Mouse (Mus musculus) thymus, postnatal 4 days (tissue): Measurements from ENCODE around the gene Atg9b.

ENCODE experiments used
- DNase-seq: peaks from one replicate; pipeline ENCODE4 v3.0.0; 2021

Atg9b gene

DNA sequence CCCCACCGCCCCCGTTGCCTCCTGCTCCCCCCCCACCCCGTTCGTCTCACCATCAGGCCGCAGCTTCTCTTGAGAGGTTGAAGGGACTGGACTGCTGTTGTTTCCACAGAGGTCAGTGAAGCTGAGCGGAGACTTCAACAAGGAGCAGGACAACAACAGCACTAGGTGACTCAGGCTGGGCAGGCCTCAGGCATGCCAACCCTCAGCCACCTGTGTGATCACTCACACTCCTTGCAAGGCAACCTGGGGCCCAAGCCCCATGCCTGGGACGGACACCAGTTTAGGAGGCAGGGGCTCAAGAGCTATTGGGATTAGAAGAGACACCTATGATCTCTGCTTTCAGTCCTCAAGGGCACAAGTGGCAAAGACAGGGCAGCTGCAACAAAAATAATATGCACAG lies at the start of gene Atg9b:
Atg9b (minus strand) TSS at position 280 of the 400 bp plus-strand sequence.
- DNase-seq: no peak

DNA sequence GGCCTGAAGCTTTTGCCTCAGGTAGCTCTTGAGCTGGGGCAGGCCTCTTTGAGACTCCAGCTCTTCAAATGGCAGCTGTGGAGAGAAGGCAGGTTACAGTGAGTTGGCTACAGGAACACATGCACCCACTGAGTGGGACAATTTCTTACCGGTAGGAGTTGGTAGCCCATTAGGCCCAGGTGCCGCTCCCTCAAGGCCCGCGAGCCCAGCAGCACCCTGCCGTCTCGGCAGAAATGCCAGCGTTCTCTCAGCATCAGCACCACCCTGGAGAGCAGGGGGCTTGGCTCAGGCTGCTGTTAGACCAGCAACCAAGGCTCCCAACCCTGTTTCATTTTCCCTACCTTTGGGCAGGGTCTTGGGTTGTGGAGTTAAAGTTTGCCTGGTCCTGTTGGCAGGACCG lies 49.2 kb upstream of the Atg9b start:
- no peak for DNase-seq

DNA sequence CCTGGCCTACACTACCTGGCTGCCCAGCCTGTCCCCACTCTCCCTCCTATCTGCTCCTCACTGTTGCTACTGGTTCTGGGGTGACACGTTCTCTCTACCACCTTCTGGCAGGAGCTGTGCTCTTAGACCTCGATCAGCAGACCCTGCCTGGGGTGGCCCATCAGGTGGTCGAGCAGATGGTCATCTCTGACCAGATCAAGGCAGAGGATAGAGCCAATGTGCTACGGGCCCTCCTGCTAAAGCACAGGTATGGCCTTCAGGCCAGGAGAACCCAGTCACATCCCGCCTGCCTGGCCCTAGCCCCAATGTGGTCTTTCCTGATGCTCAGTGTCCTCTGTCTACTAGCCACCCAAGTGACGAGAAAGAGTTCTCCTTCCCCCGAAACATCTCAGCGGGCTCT lies 42.0 kb upstream of the Atg9b start:
- DNase-seq: no peak

DNA sequence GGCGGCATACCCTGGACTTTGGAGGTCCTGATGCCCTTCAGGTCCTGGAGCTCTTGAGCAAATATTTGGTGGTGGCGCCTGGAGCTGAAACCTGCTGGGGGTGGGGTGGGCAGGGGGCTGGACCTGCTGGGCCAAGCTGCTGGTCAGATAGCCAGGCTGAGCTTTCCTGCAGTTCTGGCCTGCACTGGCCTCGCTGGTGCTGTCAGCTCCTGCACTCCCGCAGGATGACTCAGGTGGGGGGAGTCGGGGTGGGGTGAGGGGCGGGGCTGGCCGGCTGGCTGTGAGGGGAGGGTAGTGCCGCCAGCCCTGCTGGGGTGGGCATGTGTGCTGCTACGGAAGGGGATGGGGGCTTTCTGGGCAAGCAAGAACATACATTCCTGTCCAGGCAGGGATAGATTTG lies 36.7 kb upstream of the Atg9b start:
- DNase-seq: no peak

DNA sequence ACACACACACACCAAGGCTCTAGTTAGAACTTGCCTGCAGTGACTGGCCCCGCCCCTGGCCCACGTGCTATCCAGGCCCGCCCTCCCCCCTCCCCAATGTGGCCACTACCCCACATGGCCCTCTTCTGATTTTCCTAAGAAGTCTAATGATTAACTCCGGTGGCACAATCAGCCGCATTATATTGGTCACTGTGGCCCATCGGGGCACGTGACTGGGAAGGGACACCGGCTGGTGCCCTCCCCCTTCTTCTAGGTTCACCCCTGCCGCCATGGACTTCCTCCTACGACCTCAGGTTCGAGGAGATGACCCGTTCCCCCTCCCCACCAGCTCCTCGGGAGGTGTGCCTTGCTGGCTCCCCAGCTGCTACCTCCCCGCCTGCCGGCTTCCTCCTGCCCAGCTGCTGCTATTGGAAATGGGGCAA lies 36.0 kb upstream of the Atg9b start:
- DNase-seq: no peak

DNA sequence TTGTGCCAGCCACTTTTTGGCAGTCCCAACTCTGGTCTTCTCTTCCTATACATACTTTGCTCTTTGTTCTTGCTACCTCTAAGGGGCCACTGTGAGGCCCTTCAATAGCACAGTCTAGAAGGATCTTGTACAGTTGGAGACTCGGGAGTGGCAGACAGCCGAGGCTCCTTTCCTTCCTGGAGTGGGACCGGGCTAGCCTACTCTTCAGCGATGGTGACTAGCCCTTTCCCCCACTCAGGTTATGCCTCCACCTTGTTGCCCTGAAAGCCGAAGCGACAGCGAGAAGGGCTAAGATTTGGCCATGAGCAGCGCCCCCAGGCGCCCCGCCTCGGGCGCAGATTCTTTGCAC lies 35.3 kb upstream of the Atg9b start:
- DNase-seq: no peak

DNA sequence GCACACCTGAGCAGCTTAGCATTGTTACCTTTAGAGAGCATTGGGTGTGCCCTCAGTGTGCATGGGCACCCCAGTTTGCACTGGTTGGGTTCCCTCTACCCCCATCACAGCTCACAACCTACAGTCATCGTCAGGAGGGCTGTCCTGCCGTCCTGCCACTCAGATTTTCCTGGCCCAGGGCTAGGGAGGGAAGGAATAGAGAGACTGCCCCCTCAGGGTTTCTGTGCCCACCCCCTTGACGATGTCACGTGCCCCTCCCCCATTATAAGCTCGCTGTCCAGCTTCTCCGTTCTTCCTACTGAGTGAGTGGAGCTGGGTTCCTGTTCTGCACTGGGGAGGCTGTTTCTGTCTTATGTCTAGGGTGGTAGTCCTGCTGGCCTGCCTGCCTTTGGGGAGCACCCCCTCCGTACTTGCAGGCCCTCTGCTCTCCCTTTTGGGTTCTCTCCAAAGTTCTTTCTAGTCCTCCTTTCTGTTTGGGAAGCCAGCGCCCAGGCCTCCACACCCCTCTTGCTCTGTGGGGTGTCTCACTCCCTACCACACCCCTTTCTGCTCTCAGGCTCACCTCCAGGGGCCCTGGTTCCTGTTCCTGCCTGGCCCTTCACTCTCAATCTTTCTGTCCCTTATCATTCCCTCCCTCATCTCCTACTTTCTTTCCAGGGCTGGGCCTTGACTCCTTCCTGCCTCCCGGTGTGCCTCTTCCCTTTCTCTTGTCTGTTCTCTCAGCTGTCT lies 34.8 kb upstream of the Atg9b start:
- DNase-seq: no peak

DNA sequence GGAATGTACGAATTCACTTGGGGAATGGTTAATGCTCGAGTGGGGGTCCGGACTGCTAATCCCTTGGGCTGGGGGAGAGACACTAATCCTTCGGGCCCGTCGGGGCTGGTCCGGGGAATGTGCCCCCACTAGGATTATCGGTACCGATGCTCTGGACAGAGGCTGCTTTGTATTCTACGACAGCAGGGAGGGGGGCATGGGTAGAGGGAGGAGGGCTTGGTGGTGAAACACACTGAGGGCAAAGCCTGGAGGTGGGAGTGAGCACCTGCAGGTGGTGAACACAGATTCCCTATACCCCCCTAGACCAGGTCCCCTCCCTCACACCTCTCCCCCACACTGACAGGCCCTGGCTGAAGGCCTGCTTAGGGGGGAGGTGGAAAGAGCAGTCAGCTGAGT lies 34.1 kb upstream of the Atg9b start:
- DNase-seq: peak; percentile 59

DNA sequence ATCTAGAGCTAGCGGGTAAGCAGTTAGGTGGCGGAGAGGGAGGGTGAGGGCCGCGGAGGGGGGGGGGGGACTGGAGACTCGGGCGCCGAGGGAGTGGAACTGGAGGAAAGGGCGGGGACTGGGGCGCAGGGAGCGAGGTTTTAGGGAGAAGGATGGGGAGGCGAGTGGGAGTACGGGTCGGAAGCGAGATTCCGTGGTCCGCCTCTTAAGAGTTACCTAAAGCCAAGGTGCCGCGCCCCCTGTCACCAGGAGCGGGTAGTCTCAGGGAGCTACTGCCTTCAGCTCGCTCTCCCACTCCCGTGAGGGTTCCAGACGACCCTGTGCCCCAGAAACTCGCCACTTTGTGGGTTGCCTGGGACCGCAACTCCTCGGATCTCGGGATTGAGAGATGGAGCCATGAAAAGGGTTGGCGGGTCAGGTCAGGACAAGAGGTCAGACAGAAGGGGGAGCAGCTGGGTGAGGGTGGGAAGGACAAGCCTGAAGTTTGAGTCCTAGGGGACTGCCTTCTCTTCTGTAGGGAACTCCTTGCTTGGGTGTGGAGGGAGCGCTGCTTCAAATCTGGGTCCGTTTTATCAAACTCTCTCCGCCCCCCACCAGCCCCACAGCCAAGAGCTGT lies 33.6 kb upstream of the Atg9b start:
- peak; percentile 84 for DNase-seq

DNA sequence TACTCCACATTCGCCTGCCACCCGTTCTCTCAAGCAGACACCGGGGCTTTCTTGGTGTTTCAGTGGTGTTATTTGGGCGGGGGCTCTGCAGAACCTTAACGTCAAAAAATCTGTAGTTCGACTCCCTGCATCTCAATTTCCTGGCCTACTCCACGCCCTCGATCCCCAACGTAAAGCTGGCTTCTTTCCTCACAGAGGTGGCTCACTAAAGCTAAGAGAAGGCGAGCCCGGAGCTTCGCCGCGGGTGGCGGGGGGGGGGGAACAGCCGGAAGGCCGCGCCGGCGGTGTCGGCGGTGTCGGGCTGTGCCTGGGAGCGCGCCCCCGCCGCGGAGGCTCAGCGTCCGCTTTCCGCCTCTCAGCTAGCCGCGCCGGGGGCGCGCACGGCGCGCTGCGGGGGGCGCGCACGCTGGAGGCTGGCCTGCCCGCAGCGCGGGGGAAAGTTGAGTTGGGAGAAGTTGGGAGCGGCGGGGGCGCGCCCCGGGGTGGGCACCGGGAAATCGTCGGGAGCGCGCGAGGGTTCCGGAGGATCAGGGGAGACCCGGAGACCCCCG lies 33.0 kb upstream of the Atg9b start:
- DNase-seq: peak; percentile 91

DNA sequence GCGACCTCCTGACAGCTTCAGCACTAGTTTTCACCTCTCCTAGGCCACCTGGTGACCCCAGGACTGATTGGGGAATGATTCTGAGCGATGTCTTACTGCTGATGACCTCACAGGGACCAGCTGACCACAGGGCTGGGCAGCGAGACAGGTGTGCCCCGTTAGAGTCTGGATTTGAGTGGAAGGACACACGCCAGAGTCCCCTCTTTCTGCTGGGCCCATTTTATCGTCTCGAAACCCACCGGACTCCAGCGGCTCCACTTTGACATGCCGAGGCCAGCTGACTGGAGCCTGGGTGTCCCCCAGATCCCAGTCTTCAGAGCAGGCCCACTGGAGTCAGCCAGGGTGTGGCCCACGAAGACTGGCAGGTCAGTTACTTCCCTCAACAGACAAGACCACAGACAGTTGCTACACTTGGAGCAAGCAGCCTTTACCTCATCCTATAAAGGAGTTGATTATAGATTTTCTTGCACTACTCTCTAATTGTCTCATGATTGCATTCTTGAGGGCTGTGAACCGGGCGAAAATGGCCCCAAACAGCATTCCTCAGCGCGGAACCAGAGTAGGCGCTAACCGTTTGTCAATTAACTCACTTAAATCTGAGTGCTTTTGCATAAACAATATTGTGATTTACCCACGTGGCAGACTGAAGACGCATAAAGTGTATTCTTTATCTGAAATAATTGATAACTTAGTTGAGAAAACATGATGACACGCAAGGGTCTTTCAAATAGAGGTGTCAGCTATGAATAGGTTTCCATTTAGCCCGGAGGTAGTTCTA lies 32.2 kb upstream of the Atg9b start:
- peak; percentile 39 for DNase-seq

DNA sequence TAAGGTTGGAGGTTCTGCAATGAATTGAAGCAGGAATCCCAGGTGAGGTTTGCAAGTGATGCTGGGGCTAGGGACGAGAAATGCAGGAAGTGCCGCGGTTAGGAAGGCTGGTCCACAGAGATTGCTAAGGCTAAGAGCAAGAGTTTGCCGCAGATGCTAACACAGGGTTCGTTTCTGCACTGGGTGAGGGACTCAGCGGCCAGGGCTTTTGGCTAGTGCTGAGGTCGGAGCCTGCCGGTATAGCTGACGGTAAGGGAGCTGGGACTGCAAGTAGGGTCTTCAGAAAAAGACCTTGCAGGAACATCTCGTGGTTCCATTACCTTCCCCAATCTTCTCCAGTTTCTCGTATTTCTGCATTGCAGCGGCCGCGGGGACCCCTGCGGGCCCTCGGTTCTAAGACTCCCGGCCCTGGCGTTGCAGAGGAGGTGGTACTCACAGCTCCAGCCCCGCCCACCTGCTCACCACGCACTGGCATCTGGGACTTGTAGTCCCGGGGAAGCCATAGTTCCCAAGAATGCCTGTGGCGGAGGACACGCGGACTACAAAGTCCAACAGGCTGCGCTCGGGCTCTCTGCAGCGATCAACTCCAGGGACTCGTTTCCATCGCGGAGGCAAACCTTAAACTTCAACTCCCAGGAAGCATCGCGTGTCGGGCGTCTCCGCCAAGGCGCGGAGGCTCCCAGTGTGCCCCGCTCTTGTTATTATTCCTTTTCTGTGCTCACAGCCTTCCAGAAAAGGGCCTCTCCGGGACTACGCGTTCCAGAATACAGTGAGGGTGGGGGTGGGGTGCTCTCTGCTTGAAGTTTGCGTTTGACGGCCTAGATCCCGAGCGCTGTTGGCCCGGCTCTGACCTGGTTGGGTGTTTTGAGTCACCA lies 31.4 kb upstream of the Atg9b start, which contains the start of the genes Cdk5 and Slc4a2:
Cdk5 (minus strand) TSS at position 402 of the 875 bp plus-strand sequence.
Slc4a2 (plus strand) TSS at position 709 of the 875 bp plus-strand sequence.
- DNase-seq: peak; percentile 98

DNA sequence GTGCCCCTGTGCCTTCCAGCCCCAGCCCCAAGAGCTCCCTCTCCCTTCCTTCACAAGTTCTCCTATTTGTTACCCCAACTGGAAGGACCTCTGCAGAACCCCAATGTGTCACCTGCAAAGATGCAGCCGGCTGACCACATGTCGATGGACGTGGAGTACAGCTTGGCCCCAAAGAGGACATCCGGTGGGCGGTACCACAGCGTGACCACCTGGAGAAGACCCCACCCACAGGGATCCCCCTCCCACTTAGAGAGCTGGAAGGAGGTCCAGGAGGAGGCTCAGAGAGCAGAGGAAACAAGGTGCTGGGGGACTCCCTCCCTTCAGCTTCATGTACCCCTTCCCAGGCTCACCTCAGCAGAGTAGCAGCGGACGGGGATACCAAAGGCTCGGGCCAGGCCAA lies 28.4 kb upstream of the Atg9b start:
- no peak for DNase-seq

DNA sequence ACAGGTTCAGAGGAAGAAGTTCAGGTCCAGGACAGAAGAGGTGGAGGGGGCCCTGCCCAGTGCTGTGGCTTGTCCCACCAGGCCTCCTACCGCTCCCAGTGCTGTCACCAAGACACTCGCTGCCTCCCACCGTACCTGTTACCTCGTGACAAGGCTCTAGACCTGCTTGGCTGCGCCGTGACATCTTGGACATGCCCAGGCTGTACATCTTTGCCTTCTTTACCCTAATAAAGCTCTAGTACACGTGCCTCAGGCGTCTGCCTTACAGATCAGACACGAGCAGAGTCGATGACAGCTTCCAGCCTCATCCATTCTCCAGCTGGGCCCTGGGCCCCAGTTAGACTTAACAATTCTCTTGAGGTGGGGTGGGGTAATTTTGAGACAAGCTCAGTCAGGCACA lies 25.6 kb upstream of the Atg9b start:
- DNase-seq: no peak

DNA sequence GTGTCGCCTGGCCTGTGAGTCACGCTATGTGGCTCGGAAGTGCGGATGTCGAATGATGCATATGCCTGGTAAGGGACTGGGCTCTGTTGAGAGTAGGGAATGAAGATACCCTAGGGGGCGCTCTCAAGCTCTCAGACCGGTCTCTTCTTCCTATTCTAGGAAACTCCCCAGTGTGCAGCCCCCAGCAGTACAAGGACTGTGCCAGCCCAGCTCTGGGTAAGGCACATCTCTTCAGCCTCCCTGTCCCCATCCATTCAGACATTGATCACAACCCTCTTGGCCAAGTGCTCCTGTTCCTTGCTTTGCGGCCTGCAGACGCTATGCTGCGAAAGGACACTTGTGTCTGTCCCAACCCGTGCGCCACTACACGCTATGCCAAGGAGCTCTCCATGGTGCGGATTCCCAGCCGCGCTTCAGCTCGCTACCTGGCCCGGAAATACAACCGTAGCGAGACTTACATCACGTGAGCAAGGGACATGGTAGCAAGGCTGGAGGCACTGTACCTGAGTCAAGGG lies 24.3 kb upstream of the Atg9b start:
- DNase-seq: peak; percentile 78

DNA sequence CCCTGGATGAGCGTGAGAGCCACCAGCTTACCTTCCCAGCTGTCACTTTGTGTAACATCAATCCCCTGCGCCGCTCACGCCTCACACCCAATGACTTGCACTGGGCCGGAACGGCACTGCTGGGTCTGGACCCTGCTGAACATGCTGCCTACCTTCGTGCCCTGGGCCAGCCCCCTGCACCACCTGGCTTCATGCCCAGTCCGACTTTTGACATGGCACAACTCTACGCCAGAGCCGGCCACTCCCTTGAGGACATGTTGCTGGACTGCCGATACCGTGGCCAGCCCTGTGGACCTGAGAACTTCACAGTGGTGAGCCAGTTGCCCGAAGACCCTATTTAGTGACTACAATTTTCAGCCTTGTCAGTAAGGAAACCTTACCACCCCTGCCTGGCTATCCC lies 22.0 kb upstream of the Atg9b start:
- DNase-seq: no peak

DNA sequence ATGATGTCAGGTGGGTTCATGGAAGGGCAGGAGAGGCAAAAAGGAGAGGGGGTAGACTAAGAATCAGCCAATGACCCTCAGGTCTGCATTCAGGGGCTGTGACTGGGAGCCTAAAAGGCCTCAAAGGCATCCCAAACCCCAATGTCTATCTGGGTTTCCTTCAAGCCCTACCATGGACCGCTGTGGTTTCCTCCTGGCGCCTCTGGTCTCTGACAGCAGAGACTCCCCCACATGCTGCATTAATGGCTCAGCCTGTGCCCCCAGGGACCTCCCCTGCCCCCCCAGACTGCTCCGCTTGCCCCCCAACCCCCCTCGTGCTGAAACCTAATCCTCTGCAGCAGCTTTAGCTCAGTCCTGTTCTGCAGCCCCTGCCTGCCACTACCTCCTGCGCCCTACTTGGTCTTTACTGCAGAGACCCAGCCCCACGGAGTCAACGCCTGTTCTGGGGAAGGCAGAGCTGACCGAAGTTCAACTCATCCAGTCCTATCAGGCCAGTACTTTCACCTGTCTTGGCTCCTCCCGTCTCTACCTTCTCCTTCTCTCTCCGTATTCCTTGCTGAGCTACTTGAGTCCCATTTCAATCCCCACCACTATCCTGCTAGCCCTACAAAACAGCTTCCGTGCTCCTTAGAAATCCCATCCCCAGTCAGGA lies 21.2 kb upstream of the Atg9b start, which contains the start of gene Asic3:
Asic3 (plus strand) TSS at position 351 of the 652 bp plus-strand sequence.
- DNase-seq: no peak

DNA sequence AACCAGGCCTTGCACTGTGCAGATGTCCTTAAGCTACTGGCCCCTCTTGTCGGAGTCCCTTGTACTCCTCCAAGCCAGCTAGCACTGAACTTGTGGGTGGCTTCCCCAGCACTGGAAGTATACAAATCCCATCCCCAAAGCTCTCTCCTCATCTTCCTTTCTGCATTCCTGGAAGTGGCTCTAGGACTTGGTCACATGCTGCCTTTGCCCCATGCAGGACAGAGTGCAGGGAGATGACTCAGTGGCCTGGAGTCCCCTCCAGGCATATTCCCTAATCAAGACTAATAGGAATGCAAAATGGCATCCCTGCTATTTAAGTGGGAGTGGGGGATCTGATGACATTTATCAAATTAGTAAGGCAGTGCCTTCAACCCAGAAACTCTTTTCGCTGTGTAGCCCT lies 20.1 kb upstream of the Atg9b start:
- no peak for DNase-seq

DNA sequence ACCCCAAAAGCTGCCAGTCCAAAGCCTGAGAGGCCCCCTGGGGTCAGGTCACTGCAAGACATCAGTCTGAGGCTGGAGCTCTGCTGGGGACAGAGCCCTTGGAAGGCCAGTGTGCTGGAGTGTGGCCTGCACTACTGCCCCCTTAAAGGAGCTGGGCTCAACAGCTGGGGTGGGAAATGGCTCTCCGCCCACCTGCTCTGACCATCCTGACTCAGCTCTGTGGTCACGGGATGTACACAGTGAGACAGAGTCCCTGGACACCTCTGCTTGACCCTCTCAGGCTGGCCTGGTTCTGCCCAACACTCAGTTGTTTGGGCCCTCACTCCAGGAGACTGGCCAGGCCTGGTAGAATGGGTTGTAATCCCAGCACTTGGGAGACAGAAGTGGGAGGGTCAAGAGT lies 17.5 kb upstream of the Atg9b start:
- no peak for DNase-seq

DNA sequence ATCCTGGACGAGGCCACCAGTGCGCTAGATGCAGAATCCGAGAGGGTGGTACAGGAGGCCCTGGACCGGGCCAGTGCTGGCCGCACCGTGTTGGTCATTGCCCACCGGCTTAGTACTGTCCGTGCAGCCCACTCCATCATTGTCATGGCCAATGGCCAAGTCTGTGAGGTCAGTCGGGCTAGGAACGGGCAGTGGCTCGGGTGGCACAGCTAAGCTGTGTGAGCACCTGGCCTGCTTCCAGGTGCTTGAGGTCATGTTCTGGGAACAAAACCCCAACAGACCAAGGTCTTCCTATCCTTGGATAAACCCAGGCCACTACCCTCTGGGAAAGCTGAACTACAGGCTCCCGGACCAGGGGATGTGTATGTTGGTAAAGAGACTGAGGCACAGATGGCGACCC lies 16.7 kb upstream of the Atg9b start:
- DNase-seq: no peak

DNA sequence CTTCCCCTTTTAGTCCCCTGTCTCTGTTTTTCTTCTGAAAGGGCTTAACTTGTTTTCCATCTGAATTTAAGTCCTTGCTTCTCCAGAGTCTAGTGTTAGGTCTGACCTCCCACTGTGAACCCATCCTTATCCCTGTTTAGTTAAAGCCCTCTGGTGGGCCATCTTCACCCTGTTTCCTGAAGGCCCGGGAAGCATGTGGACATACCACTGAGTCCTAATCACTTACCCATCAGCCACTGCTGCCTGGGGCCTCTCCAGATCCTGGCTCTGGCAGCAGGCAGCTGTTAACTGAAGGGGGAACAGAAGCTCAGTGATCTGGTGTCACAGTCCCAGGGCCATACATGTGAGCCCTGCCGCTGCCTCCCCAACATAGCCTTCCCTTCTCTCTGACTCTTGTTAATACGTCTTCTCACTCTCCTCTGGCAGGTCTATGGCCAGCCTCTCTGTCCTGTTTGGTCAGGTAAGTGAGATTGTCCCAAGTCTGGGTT lies 13.5 kb upstream of the Atg9b start:
- DNase-seq: no peak
